Mouse (Mus musculus) G1E (cell line): ENCODE results near the gene Tpt1. TPM values are rescaled to one million over a fixed set of nuclear protein-coding genes. Genes with fewer than 3 reads are reported as not detected.
"Not testable (repeated sequence)": the region's sequence is repeated elsewhere in the genome, so short reads cannot be mapped to it uniquely, and the experiment has no call there.

Experiments used
- ATAC-seq: 2 replicates; pipeline ENCODE4 v1.8.0; 2016; ENCODE audit warnings: mild to moderate bottlenecking; ENCODE audit not compliant: insufficient number of reproducible peaks, poor library complexity, low FRiP score, severe bottlenecking; ENCODE audit errors: extremely low read depth
- DNase-seq: peaks from one replicate; pipeline ENCODE4 v3.0.0; 2012; ENCODE audit warnings: low spot score
- H3K27me3 ChIP-seq: 2 replicates; pipeline ENCODE4 v1.6.1; 2012; ENCODE audit warnings: mild to moderate bottlenecking, low read length, inconsistent platforms; ENCODE audit not compliant: insufficient read depth
- H3K36me3 ChIP-seq: replicated peaks from 2 replicates; pipeline ENCODE3; 2012; ENCODE audit warnings: mild to moderate bottlenecking, inconsistent platforms
- H3K4me1 ChIP-seq: 2 replicates; pipeline ENCODE4 v1.6.1; 2012; ENCODE audit warnings: low read depth, low read length, inconsistent platforms, mixed read lengths; ENCODE audit not compliant: insufficient read depth
- H3K4me3 ChIP-seq: 2 replicates; pipeline ENCODE4 v1.5.1; 2012; ENCODE audit warnings: low read depth, mild to moderate bottlenecking, inconsistent platforms, low read length, moderate library complexity, mixed read lengths
- H3K9me3 ChIP-seq: replicated peaks from 2 replicates; pipeline ENCODE4 v1.6.1; 2012; ENCODE audit warnings: inconsistent platforms
- CTCF ChIP-seq: IDR thresholded peaks from 2 replicates; pipeline ENCODE4 v1.5.1; 2012; ENCODE audit warnings: low read depth, low read length, inconsistent platforms, mixed read lengths
- GATA1 ChIP-seq: IDR thresholded peaks from 2 replicates; pipeline ENCODE4 v1.6.1; 2012; ENCODE audit warnings: borderline replicate concordance, low read length, inconsistent platforms, mixed read lengths
- GATA2 ChIP-seq: IDR thresholded peaks from 2 replicates; pipeline ENCODE4 v1.6.1; 2012; ENCODE audit warnings: low read depth, low read length, inconsistent platforms, borderline replicate concordance
- POLR2AphosphoS5 ChIP-seq: IDR thresholded peaks from 2 replicates; pipeline ENCODE4 v1.6.1; 2012; ENCODE audit warnings: low read depth, low read length, inconsistent platforms; ENCODE audit not compliant: insufficient replicate concordance
- TAL1 ChIP-seq: conservative IDR thresholded peaks from 2 replicates; pipeline ENCODE4 v1.6.1; 2012; ENCODE audit warnings: low read depth, low read length, inconsistent platforms, mixed read lengths
- polyA plus RNA-seq: library from polyadenylated mRNA; stranded (reverse); fragments of >175 nt; gene quantifications from 2 replicates; pipeline ENCODE4 v1.2.3, GENCODE M21; 2012
- total RNA-seq, 2 experiments: library from RNA; stranded (forward) in 1 of 2; stranded (reverse) in 1 of 2; fragments of 200-1000 nt in 1 of 2; fragments of >200 nt in 1 of 2; fragmentation: Nextera tagmentation in 1 of 2; gene quantifications; 2 replicates each; pipeline ENCODE4 v1.2.3; 2014 to 2017

The Tpt1 gene
- total and polyA plus RNA-seq, 3 experiments = 819 to 2,341 (median 1,947) TPM

GRCm38 (mm10) chr14:75837048-75837916 lies 7.6 kb upstream of the Tpt1 start:
- peaks cover 52% of the 10 kb centered on the region for H3K4me1 ChIP-seq
- peak overlapping the region; percentile 46; the same call in 1 of the 2 replicates for H3K4me3 ChIP-seq

GRCm38 (mm10) chr14:75841758-75842157 lies 3.1 kb upstream of the Tpt1 start:
- not testable (repeated sequence) for H3K27me3 ChIP-seq, H3K36me3 ChIP-seq, H3K9me3 ChIP-seq, DNase-seq, H3K4me3 ChIP-seq, ATAC-seq
- peaks cover 24% of the 10 kb centered on the region for H3K4me1 ChIP-seq

More at GRCm38 (mm10) chr14:75837048-75837916, 7.6 kb upstream of the Tpt1 start:
- peak; percentile 22; the same call in 1 of the 2 replicates for ATAC-seq
- no peaks in the 10 kb centered on the region for H3K27me3 ChIP-seq
- DNase-seq = no peak
- TF ChIP-seq TAL1 (peak; percentile 63), GATA1 (no peak)
- no peaks in the 10 kb centered on the region for H3K36me3 ChIP-seq
- H3K9me3 ChIP-seq = no peaks in the 10 kb centered on the region

- no peak for ATAC-seq
- no peak for DNase-seq
Measured at GRCm38 (mm10) chr14:75844111-75844695, 690 bp upstream of the Tpt1 start.

GRCm38 (mm10) chr14:75845698-75846115 lies 814 bp downstream of the Tpt1 start:
- TF ChIP-seq GATA2 (no peak), CTCF (no peak), TAL1 (no peak), POLR2AphosphoS5 (no peak), GATA1 (no peak)
- H3K4me1 ChIP-seq = peaks cover 40% of the 10 kb centered on the region
- ATAC-seq (peak; percentile 52), DNase-seq (peak; percentile 62)
- H3K4me3 ChIP-seq = peak overlapping the region; percentile 83
- no peaks in the 10 kb centered on the region for H3K27me3 ChIP-seq
- H3K36me3 ChIP-seq = peaks cover 44% of the 10 kb centered on the region
- H3K9me3 ChIP-seq = no peaks in the 10 kb centered on the region

More at GRCm38 (mm10) chr14:75844111-75844695, 690 bp upstream of the Tpt1 start:
- Histone ChIP-seq H3K27me3 (no peaks in the 10 kb centered on the region), H3K9me3 (no peaks in the 10 kb centered on the region), H3K4me1 (peaks cover 31% of the 10 kb centered on the region), H3K4me3 (peak overlapping the region; percentile 83), H3K36me3 (peaks cover 30% of the 10 kb centered on the region)
- TF ChIP-seq POLR2AphosphoS5 = no peak
- TF ChIP-seq TAL1 = no peak
- TF ChIP-seq GATA1 = no peak
- TF ChIP-seq CTCF = no peak
- no peak for TF ChIP-seq GATA2

- TF ChIP-seq TAL1 (no peak), POLR2AphosphoS5 (no peak), GATA1 (no peak), GATA2 (no peak), CTCF (no peak)
- ATAC-seq = no peak
- H3K4me1 ChIP-seq = peaks cover 40% of the 10 kb centered on the region
- H3K27me3 ChIP-seq = no peaks in the 10 kb centered on the region
- H3K9me3 ChIP-seq = no peaks in the 10 kb centered on the region
- DNase-seq = no peak
- H3K4me3 ChIP-seq = no peak overlapping the region; the same call in 1 of the 2 replicates
- H3K36me3 ChIP-seq = peaks cover 55% of the 10 kb centered on the region
Measured at GRCm38 (mm10) chr14:75847669-75848068, 2.8 kb downstream of the Tpt1 start.

GRCm38 (mm10) chr14:75848482-75848881 lies 3.6 kb downstream of the Tpt1 start:
- DNase-seq (no peak), ATAC-seq (no peak)
- Histone ChIP-seq H3K4me1 (peaks cover 38% of the 10 kb centered on the region), H3K36me3 (peaks cover 55% of the 10 kb centered on the region), H3K27me3 (no peaks in the 10 kb centered on the region), H3K4me3 (no peak overlapping the region; the same call in 1 of the 2 replicates), H3K9me3 (no peaks in the 10 kb centered on the region)
- TF ChIP-seq CTCF (no peak), GATA1 (no peak), GATA2 (no peak), POLR2AphosphoS5 (no peak), TAL1 (no peak)
